Mouse (Mus musculus): ENCODE data around the gene Shc2.

Shc2 gene

GRCm38 (mm10) chr10:79637128-79638110 lies at the start of gene Shc2:
Gene Shc2 (minus strand): TSS chr10:79637918.
- no peak for DNase-seq (ENCODE audit: low read depth, low spot score)

- no peak for DNase-seq (ENCODE audit: low read depth, low spot score)
Measured at GRCm38 (mm10) chr10:79687513-79687912, 49.8 kb upstream of the Shc2 start.

- DNase-seq (ENCODE audit: low read depth, low spot score) = no peak
Measured at GRCm38 (mm10) chr10:79686691-79687090, 49.0 kb upstream of the Shc2 start.

- no peak for DNase-seq (ENCODE audit: low read depth, low spot score)
Measured at GRCm38 (mm10) chr10:79686219-79686618, 48.5 kb upstream of the Shc2 start.

GRCm38 (mm10) chr10:79684770-79685600 lies 47.3 kb upstream of the Shc2 start:
- no peak for DNase-seq (ENCODE audit: low read depth, low spot score)

GRCm38 (mm10) chr10:79683726-79684640 lies 46.3 kb upstream of the Shc2 start:
- DNase-seq (ENCODE audit: low read depth, low spot score) = no peak

GRCm38 (mm10) chr10:79682916-79683582 lies 45.3 kb upstream of the Shc2 start:
- DNase-seq (ENCODE audit: low read depth, low spot score) = no peak

GRCm38 (mm10) chr10:79682551-79682915 lies 44.8 kb upstream of the Shc2 start:
- DNase-seq (ENCODE audit: low read depth, low spot score) = no peak

GRCm38 (mm10) chr10:79681591-79682245 lies 44.0 kb upstream of the Shc2 start, which contains the start of gene Cdc34:
Gene Cdc34 (plus strand): TSS chr10:79682195.
- DNase-seq (ENCODE audit: low read depth, low spot score) = peak; percentile 99

GRCm38 (mm10) chr10:79680606-79681495 lies 43.1 kb upstream of the Shc2 start:
- no peak for DNase-seq (ENCODE audit: low read depth, low spot score)

GRCm38 (mm10) chr10:79675346-79676035 lies 37.8 kb upstream of the Shc2 start:
- DNase-seq (ENCODE audit: low read depth, low spot score) = no peak

GRCm38 (mm10) chr10:79673054-79673453 lies 35.3 kb upstream of the Shc2 start:
- DNase-seq (ENCODE audit: low read depth, low spot score) = no peak

- DNase-seq (ENCODE audit: low read depth, low spot score) = no peak
Measured at GRCm38 (mm10) chr10:79672088-79672455, 34.4 kb upstream of the Shc2 start.

- DNase-seq (ENCODE audit: low read depth, low spot score) = no peak
Measured at GRCm38 (mm10) chr10:79671396-79672087, 33.8 kb upstream of the Shc2 start.

- DNase-seq (ENCODE audit: low read depth, low spot score) = no peak
Measured at GRCm38 (mm10) chr10:79670071-79670888, 32.6 kb upstream of the Shc2 start.

GRCm38 (mm10) chr10:79669576-79670057 lies 31.9 kb upstream of the Shc2 start:
- peak; percentile 43 for DNase-seq (ENCODE audit: low read depth, low spot score)

Data from retina, postnatal 7 days (tissue).